Mouse (Mus musculus) hindbrain, embryonic 13.5 days (tissue): ENCODE results near the gene Rasd2. TPM values are rescaled to one million over a fixed set of nuclear protein-coding genes. Genes with fewer than 3 reads are reported as not detected.

Experiments
- ATAC-seq: fragments of 200-750 bp; cut with Nextera tagmentation; 2 replicates; pipeline ENCODE4 v1.8.0; 2017; ENCODE audit warnings: moderate TSS enrichment; ENCODE audit not compliant: low FRiP score
- H3K27ac ChIP-seq: fragments of 300-500 bp; sonication (generic); 2 replicates; pipeline ENCODE4 v1.5.1; 2015; ENCODE audit warnings: inconsistent platforms, mild to moderate bottlenecking, moderate library complexity
- H3K27me3 ChIP-seq: fragments of 300-500 bp; sonication (generic); 2 replicates; pipeline ENCODE4 v1.6.1; 2015; ENCODE audit warnings: mild to moderate bottlenecking, inconsistent platforms
- H3K36me3 ChIP-seq: fragments of 300-500 bp; sonication (generic); 2 replicates; pipeline ENCODE4 v1.6.1; 2015; ENCODE audit warnings: mild to moderate bottlenecking, inconsistent platforms
- H3K4me1 ChIP-seq: fragments of 300-500 bp; sonication (generic); replicated peaks from 2 replicates; pipeline ENCODE4 v1.6.1; 2015; ENCODE audit warnings: inconsistent platforms
- H3K4me2 ChIP-seq: fragments of 300-500 bp; sonication (generic); 2 replicates; pipeline ENCODE4 v1.6.1; 2015; ENCODE audit warnings: inconsistent platforms, mild to moderate bottlenecking, moderate library complexity
- H3K4me3 ChIP-seq: fragments of 300-500 bp; sonication (generic); 2 replicates; pipeline ENCODE4 v1.5.1; 2015; ENCODE audit warnings: mild to moderate bottlenecking, inconsistent platforms
- H3K9ac ChIP-seq: fragments of 300-500 bp; sonication (generic); 2 replicates; pipeline ENCODE4 v1.6.1; 2015; ENCODE audit warnings: mild to moderate bottlenecking, inconsistent platforms
- H3K9me3 ChIP-seq: fragments of 300-500 bp; sonication (generic); 2 replicates; pipeline ENCODE4 v1.6.1; 2016; ENCODE audit warnings: inconsistent platforms
- WGBS: fragments of 180-500 bp; shearing (Covaris S2); methylation state at CpG from one replicate; pipeline ENCODE4 v1.1.7; 2015; 5-methylcytosine and 5-hydroxymethylcytosine counted together
- polyA plus RNA-seq: library from polyadenylated mRNA; unstranded; fragments of >200 nt; fragmentation: Nextera tagmentation; extraction: Ambion mirVana; gene quantifications from 2 replicates; pipeline ENCODE4 v1.2.1, GENCODE M21; 2015

Gene Rasd2
- polyA plus RNA-seq, 1 experiment from 2014 or later, result 2.1 TPM

DNA sequence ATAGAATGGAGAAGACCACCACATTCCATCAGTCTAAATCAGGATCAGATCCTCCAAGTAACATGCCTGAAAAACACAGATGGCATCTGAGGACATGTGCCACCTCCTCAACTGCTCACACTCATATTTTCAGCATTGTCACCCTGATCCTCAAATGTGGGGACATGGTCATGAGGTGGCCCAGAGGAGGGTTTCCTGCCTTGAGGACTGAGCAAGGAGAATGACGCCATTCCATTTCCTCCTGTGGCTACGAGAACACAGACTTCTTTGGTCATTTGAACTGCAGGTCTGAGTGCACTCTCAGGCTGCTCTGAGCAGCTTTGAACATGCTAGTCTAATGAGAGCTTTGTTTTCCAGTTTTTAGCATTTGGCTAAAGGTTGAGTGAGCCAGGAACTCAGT, 10.3 kb upstream of the Rasd2 start:
- 84% methylated on average over 2 of the region's 2 CpGs for WGBS
- no peak overlapping the region for H3K9ac ChIP-seq
- no peaks in the 10 kb centered on the region; the same call in 1 of the 2 replicates for H3K27me3 ChIP-seq
- H3K27ac ChIP-seq, result no peak overlapping the region
- ATAC-seq, result no peak
- no peak overlapping the region for H3K4me3 ChIP-seq
- H3K4me2 ChIP-seq, result no peak overlapping the region
- H3K9me3 ChIP-seq, result no peaks in the 10 kb centered on the region
- no peaks in the 10 kb centered on the region for H3K36me3 ChIP-seq
- peaks cover 14% of the 10 kb centered on the region; the same call in 1 of the 2 replicates for H3K4me1 ChIP-seq

DNA sequence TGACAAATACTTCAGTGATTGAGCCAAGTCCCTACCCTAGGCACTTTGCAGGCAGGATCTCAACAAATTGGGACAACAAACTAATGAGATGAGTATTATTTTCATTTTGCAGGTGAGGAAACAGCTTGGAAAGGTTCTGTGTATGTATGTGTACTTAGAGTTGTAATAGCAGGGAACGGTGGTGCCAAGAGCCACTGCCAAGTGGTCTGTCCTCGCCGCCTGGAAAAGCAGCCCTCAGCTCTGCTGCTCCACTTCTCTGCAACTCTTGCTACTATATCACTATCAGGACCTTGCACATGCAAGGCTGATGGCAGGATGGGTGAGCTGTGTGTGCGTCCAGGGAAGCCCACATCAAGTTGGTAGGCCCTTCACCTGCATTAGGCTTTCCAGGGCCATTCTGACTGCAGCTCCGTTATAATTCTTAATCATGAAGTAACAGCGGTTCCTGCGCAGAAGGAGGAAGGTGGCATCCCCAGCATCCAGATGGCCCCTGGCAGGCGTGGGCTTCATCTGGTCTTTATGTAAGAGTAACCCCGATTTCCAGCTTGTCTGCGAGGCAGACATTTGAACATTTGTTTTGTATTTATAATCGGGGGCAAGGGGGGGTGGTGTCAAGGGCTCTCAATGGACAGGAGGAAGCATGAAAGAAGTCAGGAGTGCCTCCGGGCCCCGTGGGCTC, 9.4 kb upstream of the Rasd2 start:
- no peak overlapping the region for H3K4me2 ChIP-seq
- H3K36me3 ChIP-seq, result no peaks in the 10 kb centered on the region
- no peaks in the 10 kb centered on the region for H3K9me3 ChIP-seq
- H3K27ac ChIP-seq, result no peak overlapping the region
- peaks cover 6% of the 10 kb centered on the region for H3K27me3 ChIP-seq
- H3K9ac ChIP-seq, result no peak overlapping the region
- 90% methylated on average over 13 of the region's 13 CpGs for WGBS
- H3K4me3 ChIP-seq, result no peak overlapping the region
- no peak for ATAC-seq
- peaks cover 7% of the 10 kb centered on the region; the same call in 1 of the 2 replicates for H3K4me1 ChIP-seq

DNA sequence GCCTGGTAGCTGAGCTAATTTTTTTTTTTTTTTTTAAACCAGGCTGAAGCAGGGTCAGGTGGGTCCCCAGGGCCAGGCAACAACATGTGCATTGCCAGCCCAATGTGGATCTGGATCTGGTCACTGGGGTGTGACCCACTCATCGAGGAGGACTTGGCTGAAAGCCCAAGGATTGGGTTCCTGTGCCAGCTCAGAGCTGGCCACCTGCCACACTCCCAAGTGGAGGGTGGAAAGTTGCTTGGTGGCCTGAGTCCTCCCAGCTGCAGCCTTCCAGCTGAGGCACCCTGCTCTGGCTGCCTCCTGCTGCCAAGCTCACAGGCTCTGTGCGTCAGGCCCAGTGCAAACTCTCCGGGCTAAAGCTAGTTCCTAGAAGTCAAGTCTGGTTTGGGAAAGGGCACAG, 2.3 kb upstream of the Rasd2 start:
- H3K27me3 ChIP-seq, result peaks cover 73% of the 10 kb centered on the region
- 65% methylated on average over 3 of the region's 3 CpGs for WGBS
- no peaks in the 10 kb centered on the region for H3K36me3 ChIP-seq
- no peak overlapping the region for H3K4me2 ChIP-seq
- ATAC-seq, result no peak
- H3K4me1 ChIP-seq, result peaks cover 15% of the 10 kb centered on the region
- no peaks in the 10 kb centered on the region for H3K9me3 ChIP-seq
- H3K4me3 ChIP-seq, result no peak overlapping the region
- no peak overlapping the region for H3K27ac ChIP-seq
- no peak overlapping the region for H3K9ac ChIP-seq

DNA sequence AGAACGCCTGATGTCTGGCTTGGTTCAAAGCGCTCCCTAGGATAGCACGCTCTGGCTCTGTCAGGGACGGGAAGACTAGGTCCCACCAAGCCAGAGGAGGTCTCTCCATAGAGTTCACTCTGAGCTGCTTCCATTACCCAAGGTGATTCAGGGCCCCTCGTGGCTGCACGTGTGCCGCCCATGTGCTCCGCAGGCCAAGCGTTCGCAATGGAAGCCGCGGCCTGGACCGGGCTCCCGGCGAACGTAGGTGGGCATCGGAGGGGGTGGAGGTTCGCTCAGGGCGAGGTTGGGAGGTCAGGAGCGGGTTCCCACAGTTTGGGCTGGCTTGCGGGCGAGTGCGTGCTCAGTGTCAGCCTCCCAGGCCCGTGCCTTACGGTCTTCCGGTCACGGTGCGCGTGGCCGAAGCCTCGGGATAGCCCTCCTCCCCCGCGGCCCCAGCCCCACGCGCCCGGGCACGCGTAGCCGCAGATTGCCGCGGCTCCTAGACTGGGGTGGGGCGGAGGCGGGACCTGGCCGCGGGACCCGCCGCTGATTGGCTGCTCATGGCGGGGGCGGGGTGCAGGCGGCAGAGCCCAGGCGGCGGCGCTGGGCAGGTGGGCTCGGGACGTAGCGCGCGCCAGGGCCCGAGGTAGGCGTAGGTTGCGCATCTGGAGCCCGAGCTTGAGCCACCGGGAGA, 975 bp upstream of the Rasd2 start:
- H3K27me3 ChIP-seq, result peaks cover 86% of the 10 kb centered on the region
- 1% methylated on average over 61 of the region's 63 CpGs for WGBS

DNA sequence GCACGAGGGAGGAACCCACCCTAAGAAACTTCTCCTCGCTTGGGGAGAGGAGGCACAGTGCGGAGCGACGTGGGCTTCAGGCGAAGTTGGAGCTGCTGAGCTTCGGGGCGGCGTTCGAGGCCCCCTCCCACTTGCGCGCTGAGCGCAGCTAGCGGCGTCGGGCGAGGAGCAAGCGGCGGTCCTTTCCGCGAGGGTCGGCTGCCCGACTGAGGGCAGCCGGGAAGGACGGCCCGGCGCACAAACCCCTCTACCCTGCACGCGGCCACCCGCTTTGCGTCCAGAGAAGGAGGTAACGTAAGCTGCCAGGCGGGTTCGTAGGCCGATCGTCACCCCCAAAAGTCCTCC, 465 bp upstream of the Rasd2 start:
- H3K27me3 ChIP-seq, result peaks cover 88% of the 10 kb centered on the region
- peak; percentile 68; the same call in 1 of the 2 replicates for ATAC-seq
- H3K4me2 ChIP-seq, result peak overlapping the region; percentile 96
- H3K36me3 ChIP-seq, result no peaks in the 10 kb centered on the region
- peaks cover 15% of the 10 kb centered on the region for H3K4me1 ChIP-seq
- H3K27ac ChIP-seq, result no peak overlapping the region
- no peaks in the 10 kb centered on the region for H3K9me3 ChIP-seq
- peak overlapping the region; percentile 56 for H3K4me3 ChIP-seq
- peak overlapping the region; percentile 69 for H3K9ac ChIP-seq
- WGBS, result 0% methylated on average over 35 of the region's 36 CpGs

More for the DNA sequence above, 975 bp upstream of the Rasd2 start:
- H3K4me1 ChIP-seq, result peaks cover 15% of the 10 kb centered on the region
- H3K4me2 ChIP-seq, result peak overlapping the region; percentile 96
- no peaks in the 10 kb centered on the region for H3K36me3 ChIP-seq
- H3K27ac ChIP-seq, result no peak overlapping the region
- no peaks in the 10 kb centered on the region for H3K9me3 ChIP-seq
- peak overlapping the region; percentile 56 for H3K4me3 ChIP-seq
- H3K9ac ChIP-seq, result peak overlapping the region; percentile 69
- peak; percentile 96 for ATAC-seq

DNA sequence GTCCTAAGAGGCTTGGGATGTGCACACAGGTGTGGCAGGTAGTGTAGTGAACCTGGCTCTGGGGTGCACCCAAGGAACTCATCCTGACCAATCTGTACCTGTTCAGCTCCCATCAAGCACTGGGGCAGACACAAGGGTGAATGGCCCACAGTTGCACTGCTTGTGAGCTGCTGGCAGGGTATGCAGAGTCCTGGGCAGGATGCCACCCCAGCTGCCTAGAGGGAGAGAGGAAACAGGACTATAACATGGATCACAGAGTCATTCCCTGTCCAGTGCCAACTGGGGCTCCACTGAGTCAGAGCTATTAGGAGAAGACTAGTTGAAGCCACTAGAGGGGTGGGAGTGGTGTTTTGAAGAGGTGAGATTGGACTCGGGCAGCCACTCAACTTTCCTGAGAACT, 1.3 kb downstream of the Rasd2 start:
- Histone ChIP-seq H3K36me3 (no peaks in the 10 kb centered on the region), H3K27ac (no peak overlapping the region), H3K27me3 (peaks cover 75% of the 10 kb centered on the region), H3K4me2 (no peak overlapping the region), H3K9ac (no peak overlapping the region), H3K9me3 (no peaks in the 10 kb centered on the region), H3K4me1 (peaks cover 15% of the 10 kb centered on the region), H3K4me3 (no peak overlapping the region)
- 58% methylated on average over 1 of the region's 1 CpGs for WGBS
- no peak for ATAC-seq

DNA sequence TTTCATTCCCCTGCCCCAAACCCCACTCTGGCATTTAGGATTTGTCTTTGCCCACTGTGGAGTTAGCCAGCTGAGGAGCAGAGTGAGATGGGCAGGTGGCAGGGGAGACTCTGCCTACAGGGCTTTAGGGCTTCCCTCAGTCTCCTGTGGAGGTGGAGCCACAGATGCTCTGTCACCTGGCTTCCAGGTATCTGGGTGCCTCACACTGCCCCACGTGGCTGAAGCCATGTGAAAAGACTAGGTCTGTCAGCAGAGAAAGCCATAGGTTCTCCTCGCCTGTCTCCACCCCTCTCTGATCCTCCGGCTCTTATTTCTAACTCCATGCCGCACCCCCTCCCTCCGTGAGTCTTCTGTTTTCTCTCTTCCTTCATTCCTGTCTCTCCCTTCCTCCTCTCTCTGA, 2.2 kb downstream of the Rasd2 start:
- no peak overlapping the region for H3K4me2 ChIP-seq
- peaks cover 15% of the 10 kb centered on the region for H3K4me1 ChIP-seq
- no peak for ATAC-seq
- WGBS, result 30% methylated on average over 5 of the region's 5 CpGs
- peaks cover 67% of the 10 kb centered on the region for H3K27me3 ChIP-seq
- H3K9me3 ChIP-seq, result no peaks in the 10 kb centered on the region
- H3K9ac ChIP-seq, result no peak overlapping the region
- H3K36me3 ChIP-seq, result no peaks in the 10 kb centered on the region
- H3K27ac ChIP-seq, result no peak overlapping the region
- no peak overlapping the region for H3K4me3 ChIP-seq

DNA sequence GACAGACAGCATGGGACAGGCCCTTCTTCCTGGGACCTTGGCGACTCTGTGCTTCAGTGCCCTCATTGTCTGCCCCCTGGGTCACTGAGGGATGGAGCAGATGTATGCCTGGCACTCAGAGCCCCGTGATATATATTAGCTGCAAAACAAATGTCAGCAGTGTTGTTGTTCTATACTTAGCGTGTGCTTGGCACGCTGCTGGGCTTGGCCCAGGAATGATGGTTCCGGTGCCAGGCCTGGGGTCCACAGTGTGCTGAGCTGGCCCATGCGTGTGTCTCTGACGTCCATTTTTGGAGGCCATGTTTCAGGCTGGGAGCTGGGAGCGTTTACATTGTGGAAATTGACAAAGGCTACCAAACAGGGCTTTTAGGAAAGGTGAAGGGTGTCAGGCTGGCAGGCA, 3.1 kb downstream of the Rasd2 start:
- 85% methylated on average over 8 of the region's 8 CpGs for WGBS
- H3K27me3 ChIP-seq, result peaks cover 60% of the 10 kb centered on the region
- no peak for ATAC-seq

DNA sequence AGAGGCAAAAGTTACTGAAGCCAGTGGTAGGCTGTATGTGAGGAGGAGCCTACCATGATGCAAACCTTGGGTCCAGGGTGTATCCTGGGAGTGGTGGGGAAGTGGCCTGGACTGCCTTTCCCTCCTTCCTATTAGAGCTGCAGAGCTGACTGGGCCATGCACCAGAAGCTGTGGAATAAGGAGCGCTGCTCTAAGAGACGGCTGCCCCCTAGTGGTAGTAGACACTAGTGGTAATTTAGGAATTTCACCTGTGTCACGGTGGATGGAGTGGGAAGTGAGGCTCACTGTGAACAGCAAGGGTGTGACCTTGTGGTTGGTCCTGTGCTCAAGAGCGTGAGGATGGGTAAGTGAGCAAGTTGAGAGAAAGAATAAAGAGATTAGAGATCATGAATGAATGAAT, 4.2 kb downstream of the Rasd2 start:
- no peaks in the 10 kb centered on the region for H3K9me3 ChIP-seq
- peaks cover 49% of the 10 kb centered on the region for H3K27me3 ChIP-seq
- no peak overlapping the region for H3K9ac ChIP-seq
- WGBS, result 13% methylated on average over 4 of the region's 4 CpGs
- ATAC-seq, result no peak
- peaks cover 15% of the 10 kb centered on the region for H3K4me1 ChIP-seq
- H3K36me3 ChIP-seq, result no peaks in the 10 kb centered on the region
- no peak overlapping the region for H3K27ac ChIP-seq
- H3K4me2 ChIP-seq, result no peak overlapping the region
- H3K4me3 ChIP-seq, result no peak overlapping the region

More for the DNA sequence above, 3.1 kb downstream of the Rasd2 start:
- H3K4me1 ChIP-seq, result peaks cover 15% of the 10 kb centered on the region
- no peak overlapping the region for H3K4me3 ChIP-seq
- no peaks in the 10 kb centered on the region for H3K9me3 ChIP-seq
- no peak overlapping the region for H3K4me2 ChIP-seq
- no peak overlapping the region for H3K27ac ChIP-seq
- H3K9ac ChIP-seq, result no peak overlapping the region
- H3K36me3 ChIP-seq, result no peaks in the 10 kb centered on the region

DNA sequence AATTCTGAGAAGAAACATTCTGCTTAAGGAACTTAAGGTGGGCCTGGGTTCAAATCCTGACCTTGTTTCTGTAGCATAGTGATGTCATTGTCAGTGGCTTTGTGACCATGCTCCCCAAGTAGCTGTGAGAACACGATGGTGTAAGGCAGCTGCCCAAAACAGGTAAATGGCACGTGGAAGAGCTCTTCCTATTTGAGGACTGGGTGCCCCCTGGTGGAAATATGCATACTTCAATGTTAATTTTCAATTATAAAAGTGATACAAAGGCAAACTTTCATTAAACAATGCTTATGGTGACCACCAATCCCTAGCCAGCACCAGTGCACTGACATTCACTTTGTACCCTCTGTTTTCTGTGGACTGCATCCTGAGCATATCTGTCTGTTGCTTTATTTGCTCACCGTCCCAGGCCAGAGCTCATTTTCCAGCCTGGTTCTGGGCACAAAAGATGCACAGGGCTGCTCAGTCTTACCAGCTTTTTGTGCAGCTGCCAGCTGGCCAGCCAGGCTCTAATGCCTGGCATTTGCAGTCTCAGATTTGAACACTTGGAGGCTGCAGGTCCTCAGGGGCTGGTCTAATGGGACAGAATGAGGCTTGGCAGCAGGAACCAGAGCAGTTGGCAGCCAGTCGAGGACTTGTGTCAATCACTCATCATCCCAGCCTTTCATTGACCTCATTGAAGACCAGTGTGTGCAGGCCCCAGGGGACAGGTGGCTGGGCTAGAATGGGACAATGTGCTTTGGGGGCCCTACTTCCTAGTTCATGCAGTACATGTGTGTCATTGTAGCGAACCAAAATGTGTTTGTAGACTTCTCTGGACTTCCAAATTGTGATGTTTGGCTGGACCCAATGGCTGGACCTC, 6.4 kb downstream of the Rasd2 start:
- Histone ChIP-seq H3K27me3 (peaks cover 28% of the 10 kb centered on the region), H3K9me3 (no peaks in the 10 kb centered on the region), H3K9ac (no peak overlapping the region), H3K36me3 (no peaks in the 10 kb centered on the region), H3K27ac (no peak overlapping the region), H3K4me1 (no peaks in the 10 kb centered on the region), H3K4me2 (no peak overlapping the region), H3K4me3 (no peak overlapping the region)
- peak; percentile 34 for ATAC-seq
- WGBS, result 54% methylated on average over 5 of the region's 5 CpGs

DNA sequence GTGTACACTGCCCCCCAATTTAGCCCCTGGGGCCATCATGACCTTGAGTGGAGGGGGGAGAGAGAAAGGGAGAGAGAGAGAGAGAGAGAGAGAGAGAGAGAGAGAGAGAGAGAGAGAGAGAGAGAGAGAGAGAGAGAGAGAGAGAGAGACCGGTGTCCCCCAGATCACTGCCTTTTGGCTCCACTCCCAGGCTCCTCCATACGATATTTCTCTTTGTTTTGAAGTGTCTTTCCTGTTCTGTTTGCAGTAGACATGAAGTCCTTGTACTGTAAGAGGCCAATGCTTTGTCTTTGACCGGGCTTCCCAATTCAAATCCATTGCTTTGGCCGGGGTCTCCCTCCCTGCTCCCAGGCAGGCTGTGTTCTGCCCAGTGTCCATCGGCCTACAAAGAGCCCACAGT, 8.9 kb downstream of the Rasd2 start:
- Histone ChIP-seq H3K27ac (no peak overlapping the region), H3K4me1 (no peaks in the 10 kb centered on the region), H3K27me3 (peaks cover 2% of the 10 kb centered on the region; the same call in 1 of the 2 replicates), H3K9me3 (no peaks in the 10 kb centered on the region), H3K36me3 (no peaks in the 10 kb centered on the region), H3K4me2 (no peak overlapping the region), H3K9ac (no peak overlapping the region), H3K4me3 (no peak overlapping the region)
- no peak for ATAC-seq
- 75% methylated on average over 5 of the region's 5 CpGs for WGBS

DNA sequence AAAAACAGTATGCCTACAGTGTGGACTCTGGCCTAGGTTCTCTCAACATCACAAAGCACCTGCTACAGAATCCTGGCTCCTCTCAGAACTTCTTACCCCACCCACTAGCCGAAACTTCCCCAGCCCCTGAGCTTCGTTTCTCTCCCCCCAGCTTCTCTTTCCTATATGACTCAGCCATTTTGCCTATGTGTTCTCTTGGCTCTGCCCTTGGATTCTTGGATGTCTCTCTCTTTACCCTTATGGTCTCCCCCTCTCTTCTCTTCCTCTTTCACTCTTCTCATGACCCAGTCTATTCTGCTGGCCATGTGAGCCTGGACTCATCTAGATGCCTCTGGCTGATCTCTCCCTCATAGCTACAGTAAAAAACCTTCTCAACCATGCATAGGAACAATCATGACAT, 13.0 kb downstream of the Rasd2 start:
- Histone ChIP-seq H3K4me3 (no peak overlapping the region), H3K27me3 (no peaks in the 10 kb centered on the region), H3K9me3 (no peaks in the 10 kb centered on the region), H3K4me1 (no peaks in the 10 kb centered on the region), H3K9ac (no peak overlapping the region), H3K27ac (no peak overlapping the region), H3K4me2 (no peak overlapping the region), H3K36me3 (no peaks in the 10 kb centered on the region)
- 93% methylated on average over 2 of the region's 2 CpGs for WGBS
- ATAC-seq, result no peak
